Mouse (Mus musculus) bone marrow, adult 2 months (tissue): Measurements from ENCODE around the gene Shmt2. TPM values are rescaled to one million over a fixed set of nuclear protein-coding genes. Genes with fewer than 3 reads are reported as not detected.

Source experiments
- H3K27ac ChIP-seq: fragments of 200-500 bp; 2 replicates; pipeline ENCODE4 v1.5.1; 2012; ENCODE audit warnings: low read depth, mild to moderate bottlenecking, control low read depth, inconsistent platforms, low read length; ENCODE audit not compliant: control insufficient read depth, poor library complexity, insufficient read depth
- H3K4me1 ChIP-seq: fragments of 200-500 bp; 2 replicates; pipeline ENCODE4 v1.6.1; 2011; ENCODE audit warnings: low read length; ENCODE audit not compliant: control insufficient read depth, insufficient read depth
- H3K4me3 ChIP-seq: fragments of 200-500 bp; replicated peaks from 2 replicates; pipeline ENCODE3; 2011; ENCODE audit warnings: mild to moderate bottlenecking, low read depth, low read length, control low read depth; ENCODE audit not compliant: control insufficient read depth
- CTCF ChIP-seq: fragments of 200-500 bp; IDR thresholded peaks from 2 replicates; pipeline ENCODE4 v1.5.1; 2011; ENCODE audit warnings: low read length, control low read depth; ENCODE audit not compliant: control insufficient read depth, insufficient read depth
- POLR2A ChIP-seq: fragments of 200-500 bp; IDR thresholded peaks from 2 replicates; pipeline ENCODE4 v1.6.1; 2011; ENCODE audit warnings: low read depth, mild to moderate bottlenecking, control low read depth, low read length, borderline replicate concordance; ENCODE audit not compliant: control insufficient read depth
- WGBS: fragments of 180-500 bp; shearing (Covaris S2); methylation state at CpG from one replicate; pipeline ENCODE4 v1.1.7; 2018; 5-methylcytosine and 5-hydroxymethylcytosine counted together
- polyA plus RNA-seq: library from polyadenylated mRNA; stranded (reverse); fragments of >200 nt; gene quantifications from 2 replicates; pipeline ENCODE4 v1.2.4, GENCODE M21; 2011; ENCODE audit warnings: low replicate concordance; ENCODE audit not compliant: missing spikeins, insufficient read depth, insufficient read length

Shmt2 gene
- polyA plus RNA-seq, 1 experiment: 39.9 TPM

DNA sequence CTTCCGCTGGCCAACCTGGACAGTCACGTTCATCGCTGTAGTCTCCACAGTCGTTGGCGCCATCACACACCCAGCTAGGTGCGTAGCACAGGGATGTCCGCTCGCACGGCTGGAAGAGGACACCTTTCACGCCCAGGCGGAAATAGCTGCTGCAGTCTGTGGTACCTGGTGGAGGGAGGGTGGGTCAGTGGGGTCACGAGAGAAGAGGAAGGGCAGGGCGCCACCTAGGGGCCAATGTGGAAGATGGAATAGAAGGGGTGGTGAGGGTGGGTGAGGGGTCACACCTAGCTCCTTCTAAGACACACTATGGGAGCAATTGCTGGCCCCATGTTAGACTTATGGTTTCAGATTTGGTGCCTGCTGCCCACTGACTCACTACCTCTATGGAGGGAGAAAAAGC lies 35.2 kb upstream of the Shmt2 start:
- TF ChIP-seq POLR2A (no peak), CTCF (peak; percentile 49; the same call in 1 of the 2 replicates)
- no peaks in the 10 kb centered on the region for H3K4me1 ChIP-seq
- WGBS: 82% methylated on average over 13 of the region's 13 CpGs
- no peak overlapping the region for H3K27ac ChIP-seq
- no peak overlapping the region for H3K4me3 ChIP-seq

- Histone ChIP-seq H3K4me1 (no peaks in the 10 kb centered on the region), H3K27ac (no peak overlapping the region), H3K4me3 (no peak overlapping the region)
- WGBS: 84% methylated on average over 18 of the region's 18 CpGs
- TF ChIP-seq CTCF: peak; percentile 77
- TF ChIP-seq POLR2A: no peak
Measured at GRCm38 (mm10) chr10:127555703-127556102, 33.5 kb upstream of the Shmt2 start.

DNA sequence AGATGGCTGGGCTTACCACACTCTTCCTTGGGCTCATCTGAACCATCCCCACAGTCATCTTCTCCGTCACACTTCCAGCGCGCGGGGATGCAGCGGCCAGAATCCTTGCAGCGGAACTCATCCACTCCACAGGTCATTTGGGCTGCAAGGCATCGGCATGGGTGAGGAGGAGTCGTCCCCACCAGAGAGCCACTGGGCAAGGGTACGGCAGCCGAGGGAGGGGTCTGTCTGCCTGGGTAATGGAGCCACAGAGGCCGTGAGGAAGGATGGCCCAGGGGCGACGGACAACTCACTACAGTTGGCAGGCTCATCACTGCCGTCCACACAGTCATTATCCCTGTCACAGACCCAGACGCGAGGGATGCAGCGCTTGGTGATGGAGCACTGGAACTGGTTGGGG lies 27.6 kb upstream of the Shmt2 start:
- Histone ChIP-seq H3K27ac (no peak overlapping the region), H3K4me1 (no peaks in the 10 kb centered on the region), H3K4me3 (no peak overlapping the region)
- TF ChIP-seq CTCF: no peak
- no peak for TF ChIP-seq POLR2A
- WGBS: 92% methylated on average over 17 of the region's 17 CpGs

GRCm38 (mm10) chr10:127548236-127548635 lies 26.0 kb upstream of the Shmt2 start:
- no peak for TF ChIP-seq CTCF
- no peak for TF ChIP-seq POLR2A
- H3K4me1 ChIP-seq: no peaks in the 10 kb centered on the region
- WGBS: 87% methylated on average over 15 of the region's 15 CpGs
- no peak overlapping the region for H3K4me3 ChIP-seq
- no peak overlapping the region for H3K27ac ChIP-seq

GRCm38 (mm10) chr10:127546505-127546904 lies 24.3 kb upstream of the Shmt2 start:
- Histone ChIP-seq H3K27ac (no peak overlapping the region), H3K4me3 (no peak overlapping the region), H3K4me1 (no peaks in the 10 kb centered on the region)
- TF ChIP-seq POLR2A (no peak), CTCF (no peak)
- WGBS: 90% methylated on average over 7 of the region's 7 CpGs

GRCm38 (mm10) chr10:127544375-127544774 lies 22.1 kb upstream of the Shmt2 start:
- H3K4me3 ChIP-seq: no peak overlapping the region
- no peaks in the 10 kb centered on the region for H3K4me1 ChIP-seq
- WGBS: 90% methylated on average over 20 of the region's 20 CpGs

DNA sequence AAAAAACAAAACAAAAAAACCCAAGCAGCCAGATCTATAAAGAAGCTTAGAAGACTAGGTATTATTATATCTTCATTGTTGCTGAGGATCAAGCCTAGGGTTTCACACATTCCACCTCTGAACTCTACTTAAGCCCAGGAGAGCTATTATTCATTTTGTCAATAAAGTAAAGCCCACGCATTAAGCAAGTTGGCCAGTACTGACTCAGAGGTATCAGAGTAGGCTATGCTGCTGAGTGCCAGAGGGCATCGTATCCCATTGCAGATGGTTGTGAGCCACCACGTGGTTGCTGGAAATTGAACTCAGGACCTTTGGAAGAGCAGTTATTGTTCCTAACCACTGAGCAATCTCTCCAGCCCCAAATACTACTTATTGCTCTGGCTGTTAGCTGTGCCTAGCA lies 21.7 kb upstream of the Shmt2 start:
- Histone ChIP-seq H3K4me1 (no peaks in the 10 kb centered on the region), H3K4me3 (no peak overlapping the region), H3K27ac (no peak overlapping the region)
- 82% methylated on average over 3 of the region's 3 CpGs for WGBS
- TF ChIP-seq CTCF (no peak), POLR2A (no peak)

More at GRCm38 (mm10) chr10:127544375-127544774, 22.1 kb upstream of the Shmt2 start:
- H3K27ac ChIP-seq: no peak overlapping the region
- TF ChIP-seq CTCF (no peak), POLR2A (no peak)

DNA sequence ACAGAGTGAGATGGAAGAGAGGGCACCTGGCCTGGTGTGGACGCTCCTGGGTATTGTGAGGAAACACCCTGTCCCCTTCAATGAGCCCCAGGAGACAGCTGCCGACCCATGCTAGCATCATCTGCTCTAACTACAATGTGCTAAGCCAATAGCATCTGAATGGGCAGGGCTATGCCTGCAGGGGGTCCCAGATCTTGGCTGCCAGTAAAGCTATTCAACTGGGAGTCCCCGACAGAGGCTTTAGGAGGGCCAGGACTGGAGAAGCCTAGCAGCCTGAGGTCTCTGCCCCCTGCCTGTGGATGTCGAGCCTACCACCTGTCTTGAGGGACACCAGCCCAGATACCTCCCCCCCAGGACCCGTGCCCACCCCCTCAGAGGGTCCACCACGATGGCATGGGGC lies 20.5 kb upstream of the Shmt2 start:
- Histone ChIP-seq H3K4me3 (no peak overlapping the region), H3K4me1 (no peaks in the 10 kb centered on the region), H3K27ac (no peak overlapping the region)
- 63% methylated on average over 6 of the region's 6 CpGs for whole genome bisulfite sequencing
- TF ChIP-seq POLR2A (no peak), CTCF (no peak)

DNA sequence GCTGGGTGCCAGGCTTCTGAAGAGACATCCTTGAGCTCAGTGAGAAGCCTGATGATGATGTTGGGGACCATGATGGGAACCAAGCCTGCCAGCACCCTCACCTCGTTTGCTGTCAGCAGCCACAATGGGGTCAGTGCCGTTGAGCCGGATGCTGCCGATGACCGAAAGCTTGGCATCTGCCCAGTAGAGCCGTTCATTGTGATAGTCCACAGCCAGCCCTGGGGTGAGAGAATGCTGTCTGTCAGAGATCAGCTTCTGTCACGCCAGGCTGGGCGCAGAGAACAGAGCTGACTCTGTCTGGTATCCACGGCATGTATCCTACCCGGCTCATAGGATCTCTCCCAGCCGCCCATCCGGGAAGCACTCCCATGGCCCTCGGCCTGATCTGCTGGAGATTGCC lies 19.8 kb upstream of the Shmt2 start:
- Histone ChIP-seq H3K4me1 (no peaks in the 10 kb centered on the region), H3K27ac (no peak overlapping the region), H3K4me3 (no peak overlapping the region)
- 87% methylated on average over 13 of the region's 13 CpGs for WGBS
- TF ChIP-seq POLR2A (no peak), CTCF (no peak)
